ENCODE assay signal across 9 mouse cellular contexts in the genomic region with DNA sequence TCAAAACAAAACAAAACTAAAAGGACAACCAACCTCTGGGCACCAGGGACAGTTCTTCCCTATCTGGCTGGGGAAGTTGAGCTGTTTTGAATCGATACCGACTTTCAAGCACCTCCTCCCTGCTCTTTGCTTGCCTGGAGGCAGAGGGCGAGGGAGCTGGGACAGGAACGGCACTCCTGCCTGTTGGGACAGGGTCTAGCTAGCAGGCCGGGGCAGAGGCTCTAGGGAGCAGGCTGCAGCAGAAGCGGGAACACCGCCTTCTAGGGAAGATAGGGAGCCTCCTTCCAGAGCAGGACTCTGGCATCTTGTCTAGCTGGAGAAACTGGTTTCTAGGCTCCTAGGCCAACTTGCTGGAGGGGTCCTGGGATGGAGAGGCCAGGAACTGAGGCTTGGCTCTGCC.
DNase-seq lines count a peak whose midpoint lies in the region; ATAC-seq and TF ChIP-seq lines count a peak whose summit lies in the region.
"Had no signal": no experiment of that assay in that cellular context is flagged by ENCODE, and none has a peak within 500 bp of the region (broad histone marks: within the 10 kb centered on the region; RNA-seq: fewer than 3 reads in every experiment).

No protein-coding gene starts in this region.

- no peak overlapping the region for H3K9ac ChIP-seq in kidney, postnatal 0 days (ENCODE audit: low read depth, low read length)
- H3K9ac ChIP-seq in embryonic facial prominence, embryonic 15.5 days = no peak overlapping the region
- H3K9ac ChIP-seq in limb, embryonic 12.5 days (replicated peaks) = no peak overlapping the region
- no peak overlapping the region for H3K9ac ChIP-seq in stomach, embryonic 15.5 days
- H3K9ac ChIP-seq: midbrain, embryonic 12.5 days had no signal

- peak overlapping the region; percentile 27; the same call in 1 of the 2 replicates for H3K27ac ChIP-seq in kidney, postnatal 0 days
- peak overlapping the region; percentile 79 for H3K27ac ChIP-seq in embryonic facial prominence, embryonic 15.5 days (replicated peaks)
- peak overlapping the region; percentile 57 for H3K27ac ChIP-seq in limb, embryonic 12.5 days
- peak overlapping the region; percentile 88 for H3K27ac ChIP-seq in stomach, embryonic 15.5 days
- no peak overlapping the region for H3K27ac ChIP-seq in cerebellum, adult 2 months (ENCODE audit: insufficient read depth, low read length)

- no peak for TF ChIP-seq CTCF in kidney, postnatal 0 days (IDR thresholded peaks at IDR 0.05; ENCODE audit: low read depth)
- TF ChIP-seq CTCF in cerebellum, adult 2 months (IDR thresholded peaks at IDR 0.05; ENCODE audit: borderline replicate concordance, insufficient read depth, low read depth, low read length) = no peak

- no peak overlapping the region for H3K4me3 ChIP-seq in kidney, postnatal 0 days (replicated peaks; ENCODE audit: low read depth, low read length)
- H3K4me3 ChIP-seq in embryonic facial prominence, embryonic 15.5 days (replicated peaks) = no peak overlapping the region
- H3K4me3 ChIP-seq in limb, embryonic 12.5 days (replicated peaks) = no peak overlapping the region
- H3K4me3 ChIP-seq in stomach, embryonic 15.5 days (replicated peaks) = no peak overlapping the region
- H3K4me3 ChIP-seq in cerebellum, adult 2 months (replicated peaks; ENCODE audit: insufficient read depth, low read depth, low read length) = no peak overlapping the region
- H3K4me3 ChIP-seq: midbrain, embryonic 12.5 days had no signal

- DNase-seq in kidney, postnatal 0 days (ENCODE audit: low spot score) = no peak
- no peak for DNase-seq in kidney, postnatal 4 days
- DNase-seq in cerebellum, adult 2 months = no peak
- DNase-seq in cerebellum, adult 11 months = no peak

- no peaks in the 10 kb centered on the region for H3K36me3 ChIP-seq in kidney, postnatal 0 days (ENCODE audit: insufficient read depth, low read length)
- H3K36me3 ChIP-seq in embryonic facial prominence, embryonic 15.5 days = no peaks in the 10 kb centered on the region
- peaks cover 16% of the 10 kb centered on the region; the same call in 1 of the 2 replicates for H3K36me3 ChIP-seq in limb, embryonic 12.5 days
- no peaks in the 10 kb centered on the region for H3K36me3 ChIP-seq in stomach, embryonic 15.5 days

- H3K9me3 ChIP-seq in kidney, postnatal 0 days (replicated peaks; ENCODE audit: low read length) = no peaks in the 10 kb centered on the region
- no peaks in the 10 kb centered on the region for H3K9me3 ChIP-seq in embryonic facial prominence, embryonic 15.5 days (replicated peaks)
- no peaks in the 10 kb centered on the region for H3K9me3 ChIP-seq in limb, embryonic 12.5 days
- H3K9me3 ChIP-seq in stomach, embryonic 15.5 days = no peaks in the 10 kb centered on the region
- H3K9me3 ChIP-seq: midbrain, embryonic 12.5 days had no signal

- ATAC-seq in kidney, postnatal 0 days (replicated peaks; ENCODE audit: low FRiP score, low read depth) = no peak
- 0 out of 2 replicates have a peak, but pooled peaks have one; percentile 53 for ATAC-seq in embryonic facial prominence, embryonic 15.5 days (ENCODE audit: insufficient number of reproducible peaks, low FRiP score, low TSS enrichment, low read depth)
- ATAC-seq in limb, embryonic 12.5 days (ENCODE audit: insufficient number of reproducible peaks, insufficient read depth, low FRiP score, low TSS enrichment, low read depth) = no peak
- peak; percentile 71 for ATAC-seq in stomach, embryonic 15.5 days (ENCODE audit: insufficient read depth, low FRiP score, low read depth)
- ATAC-seq: Patski had no signal

- WGBS in kidney, postnatal 0 days = 33% methylated on average over 7 of the region's 7 CpGs
- 32% methylated on average over 7 of the region's 7 CpGs for WGBS in embryonic facial prominence, embryonic 15.5 days
- WGBS in limb, embryonic 12.5 days = 36% methylated on average over 7 of the region's 7 CpGs
- WGBS in stomach, embryonic 15.5 days = 33% methylated on average over 7 of the region's 7 CpGs
- WGBS in cerebellum, adult 2 months = 67% methylated on average over 7 of the region's 7 CpGs

- no peak for TF ChIP-seq POLR2A in cerebellum, adult 2 months (IDR thresholded peaks at IDR 0.05; ENCODE audit: borderline replicate concordance, insufficient read depth, low read length)

- H3K27me3 ChIP-seq in kidney, postnatal 0 days (ENCODE audit: insufficient read depth, low read length) = no peaks in the 10 kb centered on the region
- no peaks in the 10 kb centered on the region for H3K27me3 ChIP-seq in embryonic facial prominence, embryonic 15.5 days
- H3K27me3 ChIP-seq in limb, embryonic 12.5 days = no peaks in the 10 kb centered on the region
- no peaks in the 10 kb centered on the region for H3K27me3 ChIP-seq in stomach, embryonic 15.5 days (replicated peaks)
- H3K27me3 ChIP-seq in cerebellum, adult 2 months (ENCODE audit: control insufficient read depth, insufficient read depth, low read length) = no peaks in the 10 kb centered on the region
- H3K27me3 ChIP-seq: midbrain, embryonic 12.5 days; Patski had no signal

- H3K4me1 ChIP-seq in kidney, postnatal 0 days (replicated peaks; ENCODE audit: insufficient read depth, low read length) = peaks cover 53% of the 10 kb centered on the region
- peaks cover 97% of the 10 kb centered on the region for H3K4me1 ChIP-seq in embryonic facial prominence, embryonic 15.5 days
- peaks cover 100% of the 10 kb centered on the region for H3K4me1 ChIP-seq in limb, embryonic 12.5 days (replicated peaks)
- peaks cover 84% of the 10 kb centered on the region for H3K4me1 ChIP-seq in stomach, embryonic 15.5 days
- H3K4me1 ChIP-seq in cerebellum, adult 2 months (ENCODE audit: control insufficient read depth, insufficient read depth, low read length) = peaks cover 47% of the 10 kb centered on the region

- no peak overlapping the region for H3K4me2 ChIP-seq in kidney, postnatal 0 days (ENCODE audit: low read length)
- H3K4me2 ChIP-seq in embryonic facial prominence, embryonic 15.5 days (replicated peaks) = peak overlapping the region; percentile 19; the same call in 1 of the 2 replicates
- 0 out of 2 replicates have a peak overlapping the region, but pooled peaks have one; percentile 3 for H3K4me2 ChIP-seq in limb, embryonic 12.5 days
- H3K4me2 ChIP-seq in stomach, embryonic 15.5 days = peak overlapping the region; percentile 19; the same call in 1 of the 2 replicates
- H3K4me2 ChIP-seq: midbrain, embryonic 12.5 days had no signal

Comparison
In these comparisons a context has a peak if more than half of its experiments do, and no peak if none do; other contexts are left out.
1. ATAC-seq: peak in embryonic facial prominence, embryonic 15.5 days (single experiment) and stomach, embryonic 15.5 days (single experiment); none in kidney, postnatal 0 days (single experiment) and limb, embryonic 12.5 days (single experiment).